Mouse (Mus musculus) fibroblast of lung, adult 2 months (primary cell): ENCODE results near the gene Wfikkn1.

Experiments used
- DNase-seq: peaks from one replicate; pipeline ENCODE4 v3.0.0-alpha.2; 2011; ENCODE audit warnings: low read depth

Wfikkn1 gene

DNA sequence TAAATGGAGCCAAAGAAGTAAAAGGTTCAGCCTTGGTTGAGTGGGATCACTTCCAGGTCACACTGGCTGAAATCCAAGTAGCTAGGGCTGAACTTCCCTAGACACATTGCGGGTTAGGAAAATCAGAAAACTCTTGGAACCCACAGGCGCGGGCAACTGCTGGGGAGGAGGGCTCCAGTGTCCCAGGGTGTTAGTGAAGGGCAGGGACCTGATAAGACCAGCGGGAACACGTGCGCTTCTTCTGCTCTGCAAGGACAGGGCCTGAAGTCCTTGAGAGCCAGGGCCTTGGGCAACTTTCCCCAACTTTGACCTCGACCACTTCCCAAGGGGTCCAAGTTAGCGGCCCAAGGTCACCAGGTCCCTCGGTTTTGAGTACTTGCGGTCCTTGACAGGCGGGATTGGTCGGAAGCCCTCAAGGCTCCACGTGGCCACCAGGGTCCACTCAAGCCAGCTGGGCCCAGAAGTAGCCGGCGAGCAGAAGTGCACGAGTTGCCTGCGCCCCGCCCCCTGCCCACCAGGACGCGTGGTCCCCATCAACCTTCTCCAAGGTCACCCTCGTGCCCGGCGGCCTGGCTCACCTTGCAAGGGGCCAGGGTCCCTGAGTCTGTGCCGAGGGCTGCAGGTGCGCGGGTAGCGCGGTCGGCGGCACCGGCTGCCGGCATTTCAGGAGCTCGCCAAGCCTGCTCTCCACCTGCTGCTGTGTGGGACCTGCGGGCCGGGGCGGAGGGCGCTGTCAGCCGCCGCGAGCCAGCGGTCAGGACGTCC is 12.6 kb downstream of the Wfikkn1 start:
- DNase-seq, result no peak

DNA sequence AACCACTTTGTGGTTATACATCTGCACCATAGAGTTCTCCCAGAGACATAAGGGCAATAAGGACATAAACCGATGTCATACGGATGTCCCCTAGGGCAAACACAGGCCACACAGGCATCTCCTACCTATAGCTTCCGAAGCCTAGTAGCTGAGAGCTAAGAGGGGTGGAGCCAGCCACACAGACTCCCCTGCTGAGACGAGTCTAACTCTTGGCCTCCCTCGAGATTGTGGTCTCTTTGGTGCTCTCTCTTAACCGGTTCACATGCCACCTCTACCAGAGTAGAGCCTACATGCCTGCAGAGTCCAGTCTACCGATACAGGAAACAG is 13.2 kb downstream of the Wfikkn1 start:
- no peak for DNase-seq

DNA sequence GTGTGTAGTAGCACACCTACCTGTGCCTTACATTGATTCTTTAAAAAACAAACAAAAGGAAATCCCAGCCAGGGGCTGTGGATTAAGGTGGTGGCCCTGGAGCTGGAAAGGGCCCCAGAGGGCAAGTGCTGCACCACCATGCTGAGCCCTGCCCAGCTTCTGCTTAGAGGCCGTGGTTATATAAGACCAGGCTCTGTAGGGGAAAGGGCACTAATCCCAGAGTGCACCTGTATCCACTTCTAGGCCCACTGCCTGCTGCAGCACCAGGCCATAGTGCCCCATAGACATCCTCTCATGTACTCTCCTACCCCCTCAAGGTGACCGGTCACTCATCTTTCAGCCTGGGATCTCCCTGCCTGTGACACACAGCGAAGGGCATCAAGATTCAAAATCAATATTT is 14.5 kb downstream of the Wfikkn1 start:
- DNase-seq, result no peak

DNA sequence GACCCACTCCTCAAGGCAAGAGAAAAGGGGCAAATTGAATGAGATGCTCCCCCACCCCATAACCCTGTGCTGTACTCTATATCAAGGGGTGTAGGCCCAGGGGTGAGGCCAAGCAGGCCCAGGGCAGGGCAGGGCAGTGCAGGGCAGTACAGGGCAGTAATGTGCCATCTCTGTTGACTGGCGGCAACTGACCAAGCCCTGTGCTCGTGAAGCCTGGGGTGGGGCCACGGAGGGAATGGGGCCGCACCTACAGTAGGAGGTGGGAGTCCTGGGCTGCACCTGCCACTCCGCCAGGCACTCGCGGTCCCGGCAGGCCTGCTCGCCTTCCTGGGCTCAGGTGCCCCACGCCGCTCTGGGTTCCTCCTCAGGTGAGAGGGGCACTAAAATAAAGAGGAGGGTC is 15.4 kb downstream of the Wfikkn1 start:
- DNase-seq, result no peak

DNA sequence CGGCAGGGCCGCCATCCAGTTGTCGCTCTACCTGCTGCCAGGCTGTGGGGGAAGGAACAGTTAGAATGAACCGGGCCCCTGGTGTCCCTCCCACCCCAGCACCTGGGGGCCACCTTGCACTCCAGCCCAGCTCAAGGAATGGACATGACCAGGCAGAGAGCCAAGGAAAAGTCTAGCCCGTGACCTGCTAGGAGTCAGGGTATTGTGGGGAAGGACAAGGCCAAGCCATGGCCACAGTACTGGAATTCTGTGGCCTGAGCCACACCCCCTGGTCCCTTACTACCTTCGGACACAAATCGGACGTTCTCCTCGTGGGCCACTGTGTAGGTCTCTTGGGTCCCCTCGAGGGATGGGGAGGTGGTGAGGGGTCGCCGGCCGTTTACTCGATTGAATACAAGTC is 16.3 kb downstream of the Wfikkn1 start:
- DNase-seq, result no peak

DNA sequence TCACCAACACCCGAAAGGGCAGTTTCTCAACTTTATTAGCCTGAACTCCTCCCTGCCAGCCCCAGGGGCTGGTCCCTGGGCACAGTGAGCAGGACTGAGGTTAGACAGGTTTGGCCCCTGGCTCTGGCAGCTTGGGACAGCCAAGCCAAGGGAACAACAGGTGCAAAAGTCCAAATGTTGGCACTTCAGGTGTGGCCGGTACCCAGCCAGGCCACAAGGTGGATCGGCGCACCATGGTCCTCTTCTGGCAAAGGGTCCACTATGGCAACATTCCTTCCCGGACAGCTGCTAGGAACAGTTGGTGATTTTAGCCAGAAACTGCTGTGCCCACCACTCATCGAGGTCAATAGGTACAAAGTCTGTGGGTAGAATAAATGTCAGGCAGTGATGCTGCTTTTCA is 17.0 kb downstream of the Wfikkn1 start:
- DNase-seq, result no peak

DNA sequence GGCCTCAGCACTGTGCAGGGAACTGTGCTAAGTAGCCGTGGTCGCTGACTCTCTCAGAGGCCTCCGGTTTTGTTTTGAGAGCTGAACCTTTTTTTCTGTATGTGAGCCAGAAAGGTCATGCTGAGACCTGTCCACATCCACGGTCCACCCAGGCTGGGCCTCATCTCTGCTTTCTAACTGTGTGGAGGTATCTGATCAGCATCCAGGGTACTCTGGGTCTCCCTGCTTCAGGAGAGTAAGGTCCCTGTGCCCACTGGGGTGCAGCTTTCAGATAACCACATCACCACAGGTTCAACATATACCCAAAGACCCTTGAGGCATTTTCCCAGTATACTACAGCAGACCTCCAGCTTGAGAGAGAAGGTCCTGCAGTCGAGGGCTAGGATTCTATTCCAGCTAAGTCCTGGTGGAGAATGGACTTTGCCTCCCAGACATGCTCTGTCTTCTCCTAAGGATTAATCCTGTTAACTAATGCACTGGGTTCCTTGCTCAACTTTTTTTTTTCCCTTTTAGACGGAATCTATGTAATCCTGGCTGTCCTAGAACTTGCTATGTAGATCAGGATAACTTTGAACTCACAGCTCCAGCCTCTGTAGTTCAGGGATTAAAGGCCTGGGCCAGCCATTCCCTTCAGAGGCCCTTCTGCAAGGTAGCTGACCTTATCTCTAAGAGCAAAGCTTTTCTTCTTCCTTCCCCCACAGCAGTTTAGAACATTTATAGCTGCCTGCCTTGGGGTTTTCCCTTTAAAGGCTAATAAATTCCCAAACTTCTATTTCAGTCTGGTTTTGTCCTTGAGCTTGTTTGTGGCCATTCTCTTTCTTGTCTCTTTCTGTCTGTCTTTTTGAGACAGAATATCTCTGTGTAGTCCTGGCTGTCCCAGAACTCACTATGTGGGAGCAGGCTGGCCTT is 18.7 kb downstream of the Wfikkn1 start:
- no peak for DNase-seq

DNA sequence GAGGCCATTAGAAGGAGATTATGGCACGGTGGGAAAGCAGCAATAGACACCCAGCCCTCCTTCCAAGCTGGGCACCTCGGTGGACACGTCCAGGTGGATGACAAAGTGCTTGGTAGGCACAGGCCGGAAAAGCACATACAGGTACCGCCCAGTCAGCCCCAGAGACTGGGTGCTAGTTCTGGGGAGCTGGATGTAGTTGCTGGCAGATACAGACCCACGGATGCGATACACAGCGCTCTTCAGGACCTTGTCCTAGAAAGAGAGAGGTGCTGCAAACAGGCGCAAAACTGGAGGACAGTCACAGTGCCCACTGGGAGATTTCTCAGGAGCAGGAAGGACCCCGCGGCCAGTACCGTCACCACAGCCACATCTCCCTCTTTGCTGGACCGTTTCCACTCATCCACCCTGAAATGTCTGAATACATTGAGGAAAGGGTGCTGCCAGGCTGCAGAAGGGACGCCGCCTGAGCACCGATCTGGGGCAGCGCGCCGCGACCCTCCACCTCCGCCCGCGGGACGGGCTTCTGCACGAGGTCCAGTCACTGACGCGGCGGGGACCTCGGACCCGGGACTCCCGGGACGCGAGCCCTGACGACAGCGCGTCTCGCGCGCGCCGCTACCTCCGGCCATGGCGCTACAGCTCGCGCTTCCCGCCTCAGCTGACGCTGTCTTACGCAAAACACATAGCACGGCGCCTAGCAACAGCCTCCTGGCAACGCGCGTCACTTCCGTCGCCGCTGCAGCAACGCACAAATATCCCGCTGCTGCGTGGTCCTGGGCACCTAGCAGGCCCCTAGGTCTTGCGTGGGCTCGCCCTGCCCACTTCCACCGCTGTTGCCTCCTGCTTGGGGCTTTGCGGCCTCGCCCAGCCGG is 19.6 kb downstream of the Wfikkn1 start, which contains the start of gene Wdr90:
Wdr90 (minus strand) TSS at position 670 of the 872 bp plus-strand sequence.
- peak; percentile 86 for DNase-seq

DNA sequence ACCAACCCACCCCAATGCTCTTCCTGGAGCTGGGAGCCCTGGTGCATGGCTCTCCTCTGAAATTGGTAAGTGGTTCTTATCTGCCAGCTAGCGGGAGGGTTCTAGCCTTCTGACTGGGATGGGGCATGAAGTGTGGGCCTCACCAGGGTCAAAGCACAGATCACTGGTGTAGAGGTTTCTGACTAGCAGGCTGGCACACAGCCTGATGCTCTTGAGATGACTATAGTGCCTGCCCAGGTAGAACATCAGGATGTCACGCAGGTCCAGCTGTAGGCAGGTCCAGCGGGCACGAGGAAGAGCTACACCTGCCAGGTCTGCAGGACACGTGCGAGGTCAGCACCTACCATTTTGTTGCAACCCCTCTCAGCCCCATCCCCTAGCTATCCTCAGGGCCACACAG is 20.4 kb downstream of the Wfikkn1 start:
- DNase-seq, result no peak

DNA sequence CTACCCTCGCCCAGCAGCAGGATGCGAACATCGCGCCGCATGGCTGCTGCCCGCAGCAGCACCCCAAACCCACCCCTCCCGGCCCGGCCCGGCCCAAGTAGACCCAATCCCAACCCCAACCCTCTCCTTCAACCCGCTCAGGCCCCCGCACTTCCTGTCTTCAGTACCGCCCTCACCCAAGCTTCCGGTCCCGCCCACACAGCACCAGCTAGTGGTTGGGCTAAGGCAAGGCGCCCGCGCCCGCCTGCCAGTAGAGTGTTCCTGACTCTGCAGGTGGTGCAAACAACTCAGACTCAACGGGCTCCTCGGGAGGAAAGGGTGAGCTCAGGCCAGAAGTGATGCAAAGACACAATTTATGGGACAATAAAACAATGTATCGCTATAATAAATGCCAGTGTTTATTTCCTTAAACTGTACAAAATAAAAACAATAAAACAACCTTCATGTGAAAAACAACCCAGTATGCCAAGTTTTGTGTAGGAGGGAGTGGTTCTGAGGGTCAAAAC is 36.2 kb downstream of the Wfikkn1 start, which contains the start of gene Rhot2:
Rhot2 (minus strand) TSS at position 456 of the 506 bp plus-strand sequence.
- peak; percentile 78 for DNase-seq

DNA sequence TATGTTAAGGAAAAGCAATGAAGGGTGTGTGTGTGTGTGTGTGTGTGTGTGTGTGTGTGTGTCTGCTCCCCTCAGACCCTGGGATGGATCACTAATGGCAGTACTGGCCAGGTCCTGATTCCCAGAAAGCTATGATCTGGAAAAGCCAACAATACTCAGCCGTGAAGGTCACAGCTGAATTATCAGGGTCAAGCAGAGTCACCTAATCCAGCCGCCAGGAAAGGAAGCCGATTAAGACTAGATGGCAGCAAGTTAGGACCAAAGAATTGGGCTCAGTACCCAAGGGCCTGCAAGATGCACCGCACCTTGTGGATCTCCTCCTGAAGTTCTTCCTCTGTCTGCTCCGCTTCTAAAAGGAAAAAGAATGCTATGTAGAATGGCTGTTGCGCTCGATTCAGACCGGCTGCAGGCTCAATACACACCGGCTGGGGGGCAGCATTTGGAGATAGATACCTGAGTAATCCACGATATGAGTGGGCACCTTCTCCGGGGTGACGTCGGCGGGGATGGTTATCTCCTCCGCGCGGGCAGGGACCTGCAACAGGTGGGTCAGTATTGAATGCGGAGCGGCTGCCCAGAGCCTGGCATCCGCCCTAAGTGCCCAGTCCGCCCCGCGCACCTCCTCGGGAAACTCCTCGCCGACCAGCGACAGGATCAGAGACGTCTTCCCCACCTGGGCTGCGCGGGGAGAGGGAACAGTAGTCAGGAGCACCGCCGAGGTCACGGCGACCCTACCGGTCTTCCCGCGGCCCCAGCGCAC is 36.8 kb downstream of the Wfikkn1 start:
- DNase-seq, result no peak

DNA sequence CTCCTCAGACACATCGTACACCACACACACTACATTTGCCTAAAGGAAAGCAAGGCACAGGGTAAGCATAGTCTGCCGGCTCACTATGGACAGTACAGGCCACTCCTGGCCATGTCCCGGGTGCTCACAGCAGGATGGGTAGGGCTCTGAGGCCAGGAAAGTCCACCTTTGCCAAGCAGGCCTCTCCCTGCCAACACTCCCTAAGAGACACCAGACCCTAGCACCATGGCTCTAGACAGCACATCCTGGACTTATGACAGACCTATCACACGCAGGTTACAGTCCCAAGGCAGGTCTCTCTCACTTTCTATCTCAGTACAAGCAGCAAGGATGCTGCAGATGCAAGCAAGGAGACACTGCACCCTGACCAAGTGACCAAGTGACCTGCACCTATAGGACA is 37.5 kb downstream of the Wfikkn1 start:
- DNase-seq, result no peak

DNA sequence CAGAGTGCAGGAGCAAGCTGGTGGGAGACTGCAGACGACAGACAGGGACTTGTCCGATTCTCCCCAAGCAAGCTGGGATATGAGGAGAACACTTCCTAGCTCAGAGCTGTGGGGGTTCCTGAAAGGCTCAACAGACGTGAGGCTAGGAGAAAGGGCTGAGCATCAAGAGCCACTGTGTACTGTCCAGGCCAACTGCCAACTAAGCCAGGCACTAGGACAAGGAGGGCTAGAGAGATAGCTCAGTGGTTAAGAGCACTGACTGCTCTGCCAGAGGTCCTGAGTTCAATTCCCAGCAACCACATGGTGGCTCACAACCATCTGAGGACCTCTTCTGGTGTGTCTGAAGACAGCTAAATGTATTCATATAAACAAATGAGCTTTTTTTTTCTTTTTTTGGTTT is 38.1 kb downstream of the Wfikkn1 start:
- DNase-seq, result no peak

DNA sequence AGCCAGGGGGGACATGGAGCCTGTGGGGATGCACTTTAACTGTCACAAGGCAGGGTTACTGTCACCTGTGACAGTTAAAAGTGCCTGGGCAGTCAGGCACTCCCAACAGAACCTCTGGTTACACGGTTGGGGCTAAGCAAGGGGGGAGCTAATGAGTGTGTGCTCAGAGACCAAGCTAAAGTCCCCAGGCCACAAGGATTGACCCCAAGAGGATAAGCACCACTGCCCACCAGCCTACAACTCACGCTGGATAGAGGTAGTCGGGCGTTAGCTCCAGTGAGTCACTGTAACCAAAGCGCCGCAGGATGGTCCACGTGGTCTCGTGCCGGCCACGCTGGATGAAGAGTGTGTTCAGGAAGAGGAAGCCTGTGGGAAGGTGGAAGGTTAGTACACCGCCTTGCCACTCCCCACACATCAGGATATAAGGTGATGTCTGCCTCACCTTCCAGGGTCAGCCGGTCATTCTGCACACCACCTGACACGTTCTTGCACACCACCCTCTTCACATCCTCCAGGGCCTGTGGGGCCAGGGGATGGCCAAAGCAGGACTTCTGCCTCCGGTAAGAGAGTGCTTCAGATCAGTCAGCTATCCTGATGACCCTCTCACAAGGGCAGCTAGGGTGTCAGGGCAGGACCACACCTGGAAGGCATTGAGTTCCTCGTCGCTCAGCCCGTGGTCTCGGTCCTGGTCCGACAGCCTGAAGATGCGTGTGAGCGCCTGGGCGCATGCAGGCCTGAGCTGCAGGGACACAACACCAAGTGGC is 39.4 kb downstream of the Wfikkn1 start, which contains the start of gene Gm20683:
Gm20683 (minus strand) TSS at position 647 of the 764 bp plus-strand sequence.
- no peak for DNase-seq

DNA sequence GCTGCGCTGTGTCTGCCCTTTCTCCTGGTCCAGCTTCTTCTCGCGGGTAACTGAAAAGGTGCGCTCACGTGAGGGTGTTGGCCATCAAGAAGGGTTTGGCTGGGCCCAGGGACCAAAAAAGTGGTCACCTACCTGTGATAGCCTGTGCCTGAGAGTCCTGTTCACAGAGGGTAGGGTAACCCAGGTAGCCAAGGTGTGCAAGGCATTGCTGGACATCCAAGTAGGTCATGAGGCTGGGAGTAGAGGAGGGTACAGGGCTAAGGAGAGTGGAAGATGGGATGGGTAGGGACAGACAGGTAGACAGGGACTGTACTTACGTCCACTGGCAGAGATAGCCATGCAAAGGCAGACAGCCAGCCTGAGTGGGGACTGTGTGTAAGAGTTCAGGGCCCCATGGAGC is 40.1 kb downstream of the Wfikkn1 start:
- no peak for DNase-seq

DNA sequence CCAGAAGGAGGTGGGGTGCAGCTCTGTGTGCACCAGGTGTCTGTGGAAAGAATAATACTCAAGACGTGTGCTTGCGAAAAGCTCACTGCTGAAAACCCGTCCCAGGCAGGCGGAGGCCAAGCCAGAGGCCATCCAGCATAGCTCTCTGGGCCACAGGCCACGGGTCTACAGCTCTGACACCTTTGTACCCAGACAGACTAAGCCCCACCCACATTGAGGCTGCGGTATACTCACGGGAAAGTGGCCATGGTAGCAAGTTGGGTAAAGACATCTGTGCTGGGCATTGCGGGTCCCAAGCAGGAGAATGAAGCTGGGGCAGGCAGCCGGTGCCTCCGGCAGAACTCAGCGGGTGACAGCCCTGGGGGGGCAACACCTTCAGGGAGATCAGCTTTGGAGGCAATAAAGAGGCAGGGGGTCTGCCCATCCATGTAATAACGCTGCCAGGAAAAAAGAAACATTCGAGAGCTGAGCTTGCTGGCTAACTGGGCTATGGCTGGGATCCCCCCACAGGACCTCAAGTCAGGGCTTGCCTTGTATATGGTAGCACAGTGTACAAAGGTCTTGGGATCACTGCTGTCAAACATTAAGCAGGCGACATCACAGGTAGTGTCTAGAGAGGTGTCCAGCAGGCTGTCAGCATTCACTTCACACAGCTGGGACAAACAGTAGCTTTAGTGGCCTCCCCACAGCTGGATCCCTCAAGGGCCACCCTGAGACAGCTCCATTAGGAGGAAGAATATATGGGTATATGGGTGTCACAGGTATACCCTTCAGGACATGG is 41.0 kb downstream of the Wfikkn1 start:
- DNase-seq, result no peak

DNA sequence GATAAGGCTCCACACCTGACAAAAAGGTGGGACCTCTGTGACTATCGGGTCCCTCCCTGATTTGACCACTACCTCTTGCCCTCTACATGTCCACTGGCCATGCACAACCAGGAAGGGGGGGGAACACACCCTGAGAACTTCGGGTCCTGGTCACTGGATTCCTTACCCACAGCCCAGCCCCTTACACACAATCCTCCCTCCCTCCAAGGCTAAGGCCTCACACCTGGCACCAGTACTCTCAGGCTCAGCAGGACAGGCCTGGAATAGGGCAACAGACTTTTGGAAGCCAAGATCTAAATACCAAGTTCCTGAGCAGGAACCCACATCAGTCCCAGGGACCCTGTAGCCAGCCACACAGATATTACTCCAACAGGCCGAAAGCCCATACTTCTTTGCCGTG is 41.8 kb downstream of the Wfikkn1 start:
- DNase-seq, result no peak

DNA sequence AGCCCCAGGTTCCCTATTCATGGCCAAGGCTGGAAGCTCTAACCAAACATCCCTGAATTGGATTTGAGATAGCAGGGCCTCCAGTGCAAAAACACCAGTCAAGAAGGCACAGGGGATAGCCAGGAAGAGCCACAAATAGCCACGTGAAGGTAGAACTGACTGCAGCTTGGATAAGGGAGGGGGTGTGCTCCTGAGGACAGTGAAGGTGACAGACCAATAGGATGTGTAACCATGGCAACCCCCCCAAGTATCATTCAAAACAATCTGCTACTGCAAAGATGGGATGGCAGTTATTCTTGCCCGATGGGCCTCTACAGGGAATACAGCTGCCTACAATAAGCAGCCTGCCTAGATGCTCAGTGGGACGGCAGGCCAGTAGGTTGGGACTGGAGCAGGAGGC is 43.1 kb downstream of the Wfikkn1 start:
- no peak for DNase-seq

DNA sequence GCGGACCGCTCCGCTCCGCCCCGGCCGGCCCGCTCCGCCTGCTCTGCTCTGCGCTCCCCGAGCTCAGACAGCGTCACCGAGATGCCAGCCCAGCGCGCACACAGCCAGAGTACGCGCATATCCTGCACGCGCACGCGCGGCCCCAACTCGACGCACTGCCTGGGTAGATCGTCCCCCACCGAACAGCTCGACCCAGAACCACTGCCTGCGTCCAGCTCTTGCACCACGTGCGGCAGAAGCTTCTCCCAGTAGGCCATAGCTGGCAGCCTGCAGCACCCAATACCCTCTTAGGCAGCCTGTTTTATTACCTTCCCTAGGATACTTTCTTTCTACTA is 43.6 kb downstream of the Wfikkn1 start, which contains the start of gene Rhbdl1:
Rhbdl1 (minus strand) TSS at position 220 of the 335 bp plus-strand sequence.
- no peak for DNase-seq
